Mouse (Mus musculus): ENCODE measurements around the gene Gm17949.

GRCm38 (mm10) chr17:57003994-57004393 lies 7.3 kb upstream of the Gm17949 start:
- no peak for TF ChIP-seq CTCF (IDR thresholded peaks at IDR 0.05; ENCODE audit: low read depth)
- no peak for TF ChIP-seq EP300 (IDR thresholded peaks at IDR 0.05; ENCODE audit: low read depth)
